Mouse (Mus musculus) liver, postnatal 0 days (tissue): ENCODE measurements around the gene Gm49384. TPM values are rescaled to one million over a fixed set of nuclear protein-coding genes. Genes with fewer than 3 reads are reported as not detected.

Experiments used
- ATAC-seq: fragments of 200-750 bp; cut with Nextera tagmentation; 2 replicates; pipeline ENCODE4 v1.8.0; 2017; ENCODE audit warnings: mild to moderate bottlenecking, moderate library complexity
- DNase-seq: peaks from one replicate; pipeline ENCODE4 v3.0.0-alpha.2; 2016
- H3K27ac ChIP-seq: fragments of 300-500 bp; sonication (generic); 2 replicates; pipeline ENCODE4 v1.5.1; 2014; ENCODE audit warnings: antibody characterized with exemption, moderate library complexity, mild to moderate bottlenecking, low read depth
- H3K27me3 ChIP-seq: fragments of 300-500 bp; sonication (generic); 2 replicates; pipeline ENCODE4 v1.6.1; 2014; ENCODE audit warnings: low read length, control low read depth, mixed read lengths; ENCODE audit not compliant: insufficient read depth
- H3K36me3 ChIP-seq: fragments of 300-500 bp; sonication (generic); replicated peaks from 2 replicates; pipeline ENCODE4 v1.6.1; 2014; ENCODE audit warnings: mild to moderate bottlenecking, control low read depth, low read length, moderate library complexity, mixed read lengths; ENCODE audit not compliant: insufficient read depth
- H3K4me1 ChIP-seq: fragments of 300-500 bp; sonication (generic); 2 replicates; pipeline ENCODE4 v1.6.1; 2014; ENCODE audit warnings: antibody characterized with exemption, mild to moderate bottlenecking, control low read depth; ENCODE audit not compliant: insufficient read depth
- H3K4me2 ChIP-seq: fragments of 300-500 bp; sonication (generic); 2 replicates; pipeline ENCODE4 v1.6.1; 2014; ENCODE audit warnings: low read depth, mild to moderate bottlenecking, low read length, moderate library complexity, mixed read lengths
- H3K4me3 ChIP-seq: fragments of 300-500 bp; sonication (generic); 2 replicates; pipeline ENCODE4 v1.5.1; 2014; ENCODE audit warnings: low read depth, low read length
- H3K9ac ChIP-seq: fragments of 300-500 bp; sonication (generic); replicated peaks from 2 replicates; pipeline ENCODE4 v1.6.1; 2014; ENCODE audit warnings: mild to moderate bottlenecking, moderate library complexity
- H3K9me3 ChIP-seq: fragments of 300-500 bp; sonication (generic); 2 replicates; pipeline ENCODE4 v1.6.1; 2016; ENCODE audit warnings: mild to moderate bottlenecking, control low read depth, low read length, mixed read lengths
- CTCF ChIP-seq: sonication (generic); IDR thresholded peaks from 2 replicates; pipeline ENCODE4 v1.5.1; 2016; ENCODE audit warnings: antibody characterized with exemption, low read depth
- EP300 ChIP-seq: IDR thresholded peaks from 2 replicates; pipeline ENCODE4 v1.6.1; 2016; ENCODE audit warnings: antibody characterized with exemption, low read depth, mild to moderate bottlenecking
- WGBS: fragments of 180-500 bp; shearing (Covaris S2); extraction: QIAGEN DNeasy Blood & Tissue Kit; methylation state at CpG from one replicate; pipeline ENCODE4 v1.1.7; 2014; ENCODE audit not compliant: insufficient replicate concordance; 5-methylcytosine and 5-hydroxymethylcytosine counted together
- microRNA-seq: library from miRNA; unstranded; fragments of <30 nt; microRNA quantifications from one replicate; pipeline ENCODE4, GENCODE M21; 2016
- polyA plus RNA-seq: library from polyadenylated mRNA; unstranded; fragments of >200 nt; fragmentation: Nextera tagmentation; extraction: Ambion mirVana; gene quantifications from 2 replicates; pipeline ENCODE4 v1.2.1, GENCODE M21; 2015

Gene Gm49384
- polyA plus RNA-seq, 1 experiment from 2014 or later, result 9.5 TPM

DNA sequence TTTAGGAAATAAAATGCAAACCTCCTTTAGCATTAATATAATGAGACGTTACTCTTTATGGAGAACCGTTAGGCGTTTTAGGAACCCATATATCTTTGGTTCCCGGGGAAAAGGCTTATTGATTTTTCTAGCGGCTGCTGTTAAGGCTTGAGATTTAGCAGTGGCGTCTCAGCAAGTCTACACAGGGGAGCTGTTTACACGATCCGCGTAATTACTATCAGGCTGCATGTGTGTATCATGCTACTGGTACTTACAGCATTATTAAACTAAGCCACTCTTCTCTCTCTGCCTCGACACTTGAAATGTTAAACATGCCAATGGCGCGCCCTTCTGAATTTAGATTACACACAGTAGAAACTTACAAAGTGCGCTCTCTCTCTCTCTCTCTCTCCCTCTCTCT is 54.0 kb downstream of the Gm49384 start:
- DNase-seq, result no peak
- Histone ChIP-seq H3K27me3 (no peaks in the 10 kb centered on the region), H3K4me2 (peak overlapping the region; percentile 49), H3K4me1 (no peaks in the 10 kb centered on the region), H3K9me3 (no peaks in the 10 kb centered on the region), H3K9ac (no peak overlapping the region), H3K36me3 (no peaks in the 10 kb centered on the region), H3K4me3 (no peak overlapping the region), H3K27ac (no peak overlapping the region)
- no peak for ATAC-seq
- 70% methylated on average over 13 of the region's 13 CpGs for WGBS
- no peak for TF ChIP-seq EP300
- no peak for TF ChIP-seq CTCF

DNA sequence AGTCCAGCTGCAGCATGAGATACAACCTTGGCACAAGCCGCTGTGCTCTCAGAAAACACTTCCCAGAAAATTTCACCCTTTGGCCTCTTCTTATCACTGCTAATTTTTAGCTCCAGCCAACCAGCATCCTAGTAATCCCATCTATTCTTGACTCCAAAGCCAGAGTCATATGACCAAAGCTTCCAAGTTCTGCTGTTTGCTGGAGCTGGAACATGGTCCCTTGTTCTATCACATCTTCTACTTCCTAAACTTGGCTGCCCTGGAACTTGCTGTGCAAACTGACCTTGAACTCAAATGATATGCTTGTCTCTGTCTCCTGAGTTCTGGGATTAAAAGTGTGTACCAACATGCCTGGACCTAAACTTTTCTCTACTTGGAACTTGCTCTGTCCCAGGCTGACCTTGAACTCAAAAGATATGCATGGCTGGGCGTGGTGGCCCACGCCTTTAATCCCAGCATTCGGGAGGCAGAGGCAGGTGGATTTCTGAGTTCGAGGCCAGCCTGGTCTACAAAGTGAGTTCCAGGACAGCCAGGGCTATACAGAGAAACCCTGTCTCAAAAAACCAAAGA is 56.8 kb downstream of the Gm49384 start:
- Histone ChIP-seq H3K4me1 (no peaks in the 10 kb centered on the region), H3K27me3 (no peaks in the 10 kb centered on the region), H3K27ac (no peak overlapping the region), H3K9ac (no peak overlapping the region), H3K36me3 (no peaks in the 10 kb centered on the region), H3K4me3 (no peak overlapping the region), H3K9me3 (no peaks in the 10 kb centered on the region), H3K4me2 (no peak overlapping the region)
- ATAC-seq (no peak), DNase-seq (no peak)
- 75% methylated on average over 5 of the region's 5 CpGs for WGBS
- TF ChIP-seq CTCF (no peak), EP300 (no peak)

GRCm38 (mm10) chr12:69143460-69143859 is 60.6 kb downstream of the Gm49384 start:
- WGBS, result 75% methylated on average over 6 of the region's 6 CpGs
- Histone ChIP-seq H3K4me3 (no peak overlapping the region), H3K9me3 (no peaks in the 10 kb centered on the region), H3K4me2 (no peak overlapping the region), H3K4me1 (no peaks in the 10 kb centered on the region), H3K9ac (no peak overlapping the region), H3K27ac (no peak overlapping the region), H3K36me3 (no peaks in the 10 kb centered on the region), H3K27me3 (no peaks in the 10 kb centered on the region)
- TF ChIP-seq CTCF, result no peak
- TF ChIP-seq EP300, result no peak
- no peak for DNase-seq
- no peak for ATAC-seq

- no peak for ATAC-seq
- no peaks in the 10 kb centered on the region for H3K4me1 ChIP-seq
- no peak overlapping the region for H3K4me2 ChIP-seq
Observed at GRCm38 (mm10) chr12:69139841-69140240, 64.2 kb downstream of the Gm49384 start.

More at GRCm38 (mm10) chr12:69139841-69140240, 64.2 kb downstream of the Gm49384 start:
- no peaks in the 10 kb centered on the region for H3K27me3 ChIP-seq
- DNase-seq, result no peak
- WGBS, result 81% methylated on average over 7 of the region's 7 CpGs
- no peak overlapping the region for H3K9ac ChIP-seq
- H3K4me3 ChIP-seq, result no peak overlapping the region
- H3K9me3 ChIP-seq, result no peaks in the 10 kb centered on the region
- TF ChIP-seq CTCF (no peak), EP300 (no peak)
- no peak overlapping the region for H3K27ac ChIP-seq
- no peaks in the 10 kb centered on the region for H3K36me3 ChIP-seq

Small RNA genes within 50 kb of the gene (microRNA-seq; reads per million reads assigned to microRNA genes)
- gene Gm47287 (not detected), gene Gm47295 (2.0 reads per million)

Other genes starting within 250 kb of the Gm49384 start
- 1,274 and 1,279 TPM in 2 replicates for gene Rps29, start 45.1 kb downstream of the Gm49384 start, polyA plus RNA-seq
- gene Lrr1, start 35.5 kb downstream of the Gm49384 start, polyA plus RNA-seq, result 8.8 and 9.6 TPM in 2 replicates
- gene Rpl36al, start 20.2 kb downstream of the Gm49384 start, polyA plus RNA-seq, result 543 and 555 TPM in 2 replicates
- 23.1 and 25.0 TPM in 2 replicates for gene Mgat2, start 20.1 kb downstream of the Gm49384 start, polyA plus RNA-seq
- 9.1 and 10.2 TPM in 2 replicates for gene Gm49383, start 7.2 kb downstream of the Gm49384 start, polyA plus RNA-seq
- 2.9 and 3.0 TPM in 2 replicates for gene Dnaaf2, start 5.8 kb downstream of the Gm49384 start, polyA plus RNA-seq
- 8.0 and 9.3 TPM in 2 replicates for gene Pole2, start 23.9 kb upstream of the Gm49384 start, polyA plus RNA-seq
- 5.9 and 6.1 TPM in 2 replicates for gene Klhdc1, start 36.9 kb upstream of the Gm49384 start, polyA plus RNA-seq
- 54.2 and 59.3 TPM in 2 replicates for gene Klhdc2, start 92.4 kb upstream of the Gm49384 start, polyA plus RNA-seq
- 28.3 and 29.7 TPM in 2 replicates for gene Nemf, start 152.9 kb upstream of the Gm49384 start, polyA plus RNA-seq
- gene Arf6, start 167.9 kb upstream of the Gm49384 start, polyA plus RNA-seq, result 33.8 and 44.6 TPM in 2 replicates
- 1.00 and 1.3 TPM in 2 replicates for gene Gm9887, start 168.2 kb upstream of the Gm49384 start, polyA plus RNA-seq